Mouse (Mus musculus) intestine, postnatal 0 days (tissue): Measurements from ENCODE around the gene Desi2. TPM values are rescaled to one million over a fixed set of nuclear protein-coding genes. Genes with fewer than 3 reads are reported as not detected.
"Not testable (repeated sequence)": the region's sequence is repeated elsewhere in the genome, so short reads cannot be mapped to it uniquely, and the experiment has no call there.

Experiments used
- ATAC-seq: fragments of 200-750 bp; cut with Nextera tagmentation; 2 replicates; pipeline ENCODE4 v1.8.0; 2017; ENCODE audit warnings: mild to moderate bottlenecking, moderate TSS enrichment, moderate library complexity
- H3K27ac ChIP-seq: fragments of 300-500 bp; sonication (generic); 2 replicates; pipeline ENCODE4 v1.5.1; 2014; ENCODE audit warnings: mild to moderate bottlenecking, low read depth, low read length, moderate library complexity
- H3K27me3 ChIP-seq: fragments of 300-500 bp; sonication (generic); replicated peaks from 2 replicates; pipeline ENCODE4 v1.6.1; 2014; ENCODE audit warnings: low read length, mixed read lengths; ENCODE audit not compliant: control insufficient read depth, insufficient read depth
- H3K36me3 ChIP-seq: fragments of 300-500 bp; sonication (generic); 2 replicates; pipeline ENCODE4 v1.6.1; 2014; ENCODE audit warnings: mild to moderate bottlenecking, moderate library complexity; ENCODE audit not compliant: control insufficient read depth, insufficient read depth
- H3K4me1 ChIP-seq: fragments of 300-500 bp; sonication (generic); replicated peaks from 2 replicates; pipeline ENCODE4 v1.6.1; 2014; ENCODE audit warnings: antibody characterized with exemption, low read length, mixed read lengths; ENCODE audit not compliant: control insufficient read depth, insufficient read depth
- H3K4me2 ChIP-seq: fragments of 300-500 bp; sonication (generic); replicated peaks from 2 replicates; pipeline ENCODE4 v1.6.1; 2014; ENCODE audit warnings: low read depth, mild to moderate bottlenecking, moderate library complexity
- H3K4me3 ChIP-seq: fragments of 300-500 bp; sonication (generic); 2 replicates; pipeline ENCODE4 v1.5.1; 2014; ENCODE audit warnings: low read depth, low read length
- H3K9ac ChIP-seq: fragments of 300-500 bp; sonication (generic); 2 replicates; pipeline ENCODE4 v1.6.1; 2014; ENCODE audit warnings: mild to moderate bottlenecking, low read depth, low read length
- H3K9me3 ChIP-seq: fragments of 300-500 bp; sonication (generic); 2 replicates; pipeline ENCODE4 v1.6.1; 2016; ENCODE audit warnings: mixed run types; ENCODE audit not compliant: control insufficient read depth
- CTCF ChIP-seq: sonication (generic); IDR thresholded peaks from 2 replicates; pipeline ENCODE4 v1.5.1; 2016; ENCODE audit warnings: low read depth, mild to moderate bottlenecking, control low read depth, antibody characterized with exemption, moderate library complexity
- WGBS: fragments of 180-500 bp; shearing (Covaris S2); extraction: QIAGEN DNeasy Blood & Tissue Kit; methylation state at CpG from one replicate; pipeline ENCODE4 v1.1.7; 2014; 5-methylcytosine and 5-hydroxymethylcytosine counted together
- polyA plus RNA-seq: library from polyadenylated mRNA; unstranded; fragments of >200 nt; fragmentation: Nextera tagmentation; extraction: Ambion mirVana; gene quantifications from 2 replicates; pipeline ENCODE4 v1.2.1, GENCODE M21; 2015

The Desi2 gene
- polyA plus RNA-seq, 1 experiment from 2014 or later = 26.9 TPM

DNA sequence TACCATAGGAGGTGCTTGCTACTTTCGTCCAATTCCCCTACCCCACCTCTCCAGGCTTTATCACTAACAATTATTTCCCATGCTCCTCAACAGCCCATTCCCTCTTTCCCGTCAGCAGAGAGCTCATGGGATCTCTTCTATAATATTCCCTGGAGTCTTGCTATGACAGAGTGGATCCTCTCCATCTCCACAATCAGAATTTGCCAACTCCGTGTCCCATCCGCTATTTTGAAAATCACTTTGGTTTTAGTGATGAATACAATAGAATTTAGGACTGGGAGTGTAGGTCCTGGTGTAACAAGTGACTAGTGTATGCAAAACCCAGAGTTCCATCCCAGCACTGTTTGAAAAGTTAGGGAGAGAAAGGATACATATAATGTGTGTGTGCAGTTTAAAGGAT lies 69.1 kb downstream of the Desi2 start:
- H3K9me3 ChIP-seq = no peaks in the 10 kb centered on the region
- 93% methylated on average over 4 of the region's 4 CpGs for WGBS
- H3K9ac ChIP-seq = no peak overlapping the region
- no peak for TF ChIP-seq CTCF
- no peak overlapping the region for H3K27ac ChIP-seq
- no peak overlapping the region for H3K4me2 ChIP-seq
- no peaks in the 10 kb centered on the region; the same call in none of the 2 replicates for H3K36me3 ChIP-seq
- H3K4me1 ChIP-seq = no peaks in the 10 kb centered on the region
- H3K27me3 ChIP-seq = no peaks in the 10 kb centered on the region
- ATAC-seq = no peak
- no peak overlapping the region for H3K4me3 ChIP-seq

DNA sequence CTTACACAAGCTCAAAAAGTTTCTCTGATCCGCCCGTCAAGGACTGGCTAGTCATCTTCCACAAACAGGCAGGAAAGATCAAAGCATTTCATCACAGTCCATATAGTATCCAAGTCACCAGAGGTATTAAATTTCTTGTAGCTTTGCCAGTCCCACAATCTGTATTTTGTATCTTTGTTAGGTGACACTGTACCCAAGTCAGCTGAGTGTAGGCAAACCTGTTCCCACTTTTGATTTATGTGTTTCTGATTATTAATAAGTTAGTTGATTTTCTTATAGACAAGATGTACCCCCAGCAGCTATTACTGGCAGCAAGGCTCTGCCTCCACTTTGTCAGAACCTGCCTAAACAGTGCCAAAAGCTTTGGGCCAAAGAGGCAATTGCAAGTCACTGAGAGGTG lies 71.6 kb downstream of the Desi2 start:
- no peaks in the 10 kb centered on the region; the same call in none of the 2 replicates for H3K36me3 ChIP-seq

DNA sequence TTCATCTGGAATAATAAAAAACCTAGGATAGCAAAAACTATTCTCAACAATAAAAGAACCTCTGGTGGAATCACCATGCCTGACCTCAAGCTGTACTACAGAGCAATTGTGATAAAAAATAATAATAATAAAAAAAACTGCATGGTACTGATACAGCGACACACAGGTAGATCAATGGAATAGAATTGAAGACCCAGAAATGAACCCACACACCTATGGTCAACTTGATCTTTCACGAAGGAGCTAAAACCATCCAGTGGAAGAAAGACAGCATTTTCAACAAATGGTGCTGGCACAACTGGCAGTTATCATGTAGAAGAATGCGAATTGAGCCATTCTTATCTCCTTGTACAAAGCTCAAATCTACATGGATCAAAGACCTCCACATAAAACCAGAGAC lies 78.2 kb downstream of the Desi2 start:
- H3K4me3 ChIP-seq, H3K36me3 ChIP-seq, H3K27me3 ChIP-seq, ATAC-seq, H3K9ac ChIP-seq, H3K27ac ChIP-seq, H3K4me2 ChIP-seq, H3K9me3 ChIP-seq, H3K4me1 ChIP-seq: not testable (repeated sequence)
- 90% methylated on average over 3 of the region's 3 CpGs for WGBS

More for the DNA sequence above, 71.6 kb downstream of the Desi2 start:
- ATAC-seq = no peak
- 98% methylated on average over 2 of the region's 2 CpGs for WGBS
- Histone ChIP-seq H3K4me1 (no peaks in the 10 kb centered on the region), H3K9me3 (no peaks in the 10 kb centered on the region), H3K4me3 (no peak overlapping the region), H3K27ac (no peak overlapping the region), H3K4me2 (no peak overlapping the region), H3K27me3 (no peaks in the 10 kb centered on the region), H3K9ac (no peak overlapping the region)
- no peak for TF ChIP-seq CTCF

DNA sequence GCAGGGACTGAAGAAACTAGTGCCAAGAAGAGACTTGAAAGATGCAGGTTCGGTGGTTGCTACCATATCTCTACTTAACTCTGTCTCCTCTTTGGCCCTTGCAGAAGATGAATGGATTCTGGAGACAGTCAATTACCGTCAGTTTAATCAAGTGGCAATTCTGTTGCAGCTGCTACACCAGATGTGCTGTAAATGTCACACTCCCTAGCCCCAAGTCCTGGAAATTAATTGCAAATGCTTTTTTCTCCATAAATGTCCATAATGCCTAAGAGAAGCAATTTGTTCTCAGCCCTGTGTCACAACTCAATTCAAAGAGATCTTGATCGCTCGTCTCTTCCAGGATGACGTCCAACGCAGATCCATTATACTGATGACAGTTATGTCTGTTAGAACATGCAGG lies 83.4 kb downstream of the Desi2 start:
- no peak for TF ChIP-seq CTCF
- Histone ChIP-seq H3K4me2 (no peak overlapping the region), H3K4me3 (no peak overlapping the region), H3K4me1 (no peaks in the 10 kb centered on the region), H3K9me3 (no peaks in the 10 kb centered on the region), H3K9ac (no peak overlapping the region), H3K27me3 (peaks cover 10% of the 10 kb centered on the region), H3K27ac (no peak overlapping the region), H3K36me3 (no peaks in the 10 kb centered on the region; the same call in 1 of the 2 replicates)
- ATAC-seq = no peak
- WGBS = 74% methylated on average over 6 of the region's 6 CpGs

DNA sequence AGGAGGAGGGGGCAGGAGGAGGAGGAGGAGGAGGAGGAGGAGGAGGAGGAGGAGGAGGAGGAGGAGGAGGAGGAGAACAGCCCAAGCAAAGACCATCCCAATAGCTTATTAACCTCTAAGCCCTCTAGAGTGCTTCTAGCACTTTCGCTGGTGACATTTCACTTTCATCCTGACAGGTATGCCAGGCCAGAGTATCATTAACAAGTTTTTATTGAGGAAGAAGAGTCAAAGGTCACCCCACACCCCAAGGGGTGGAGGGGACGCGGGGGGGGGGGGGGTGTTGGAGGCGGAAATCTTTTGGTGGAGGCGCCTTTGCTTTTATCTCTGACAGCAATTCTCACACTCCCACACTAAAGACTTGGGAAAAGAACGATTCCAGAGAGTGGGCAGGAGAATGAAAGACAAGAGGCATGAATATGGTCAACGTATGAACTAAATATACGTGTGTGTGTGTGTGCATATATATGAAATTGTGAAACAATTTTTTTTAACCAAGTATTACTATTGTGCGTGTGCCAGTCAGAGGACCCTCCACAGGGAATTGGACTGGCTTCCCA lies 88.0 kb downstream of the Desi2 start:
- peak; percentile 83 for ATAC-seq
- no peak overlapping the region for H3K9ac ChIP-seq

DNA sequence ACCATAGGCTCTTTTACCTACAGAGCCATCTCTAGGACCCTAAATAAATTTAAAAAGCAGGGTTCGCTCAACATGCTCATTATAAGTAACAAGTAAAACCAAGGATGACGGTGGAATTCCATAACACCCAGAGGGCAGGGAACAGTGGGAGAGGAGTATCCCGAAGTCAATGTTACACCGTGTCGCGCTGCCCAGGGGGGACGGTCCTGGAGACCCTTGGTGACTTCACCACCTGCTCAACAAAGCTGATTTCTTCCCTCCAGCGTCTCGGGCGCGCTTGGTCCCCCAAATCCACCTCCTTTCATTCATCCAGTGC lies 88.5 kb downstream of the Desi2 start:
- no peak; the same call in 1 of the 2 replicates for ATAC-seq
- H3K27ac ChIP-seq = no peak overlapping the region
- 5% methylated on average over 11 of the region's 11 CpGs for WGBS

More for the DNA sequence above, 88.0 kb downstream of the Desi2 start:
- no peaks in the 10 kb centered on the region; the same call in 1 of the 2 replicates for H3K36me3 ChIP-seq
- H3K4me1 ChIP-seq = no peaks in the 10 kb centered on the region
- no peak for TF ChIP-seq CTCF
- H3K27me3 ChIP-seq = peaks cover 19% of the 10 kb centered on the region; the same call in 1 of the 2 replicates
- H3K9me3 ChIP-seq = no peaks in the 10 kb centered on the region
- peak overlapping the region; percentile 95 for H3K4me2 ChIP-seq
- peak overlapping the region; percentile 60; the same call in 1 of the 2 replicates for H3K4me3 ChIP-seq
- 18% methylated on average over 9 of the region's 9 CpGs for WGBS
- no peak overlapping the region for H3K27ac ChIP-seq

More for the DNA sequence above, 88.5 kb downstream of the Desi2 start:
- Histone ChIP-seq H3K9ac (peak overlapping the region; percentile 66), H3K4me1 (no peaks in the 10 kb centered on the region), H3K4me3 (peak overlapping the region; percentile 60), H3K27me3 (peaks cover 14% of the 10 kb centered on the region; the same call in 1 of the 2 replicates), H3K4me2 (peak overlapping the region; percentile 95), H3K9me3 (no peaks in the 10 kb centered on the region), H3K36me3 (no peaks in the 10 kb centered on the region; the same call in 1 of the 2 replicates)
- TF ChIP-seq CTCF = no peak
